Mouse (Mus musculus) heart, embryonic 16.5 days (tissue): ENCODE data around the gene Ick. TPM values are rescaled to one million over a fixed set of nuclear protein-coding genes. Genes with fewer than 3 reads are reported as not detected.

Source experiments
- ATAC-seq: fragments of 200-750 bp; cut with Nextera tagmentation; replicated peaks from 2 replicates; pipeline ENCODE4 v1.8.0; 2017; ENCODE audit warnings: moderate number of reproducible peaks; ENCODE audit not compliant: insufficient read depth, low FRiP score; ENCODE audit errors: extremely low read depth
- H3K27ac ChIP-seq: fragments of 300-500 bp; sonication (generic); 2 replicates; pipeline ENCODE4 v1.5.1; 2014; ENCODE audit warnings: mild to moderate bottlenecking, low read length, control low read depth, moderate library complexity
- H3K27me3 ChIP-seq: fragments of 300-500 bp; sonication (generic); 2 replicates; pipeline ENCODE4 v1.6.1; 2014; ENCODE audit warnings: low read length, mixed read lengths; ENCODE audit not compliant: control insufficient read depth, insufficient read depth
- H3K36me3 ChIP-seq: fragments of 300-500 bp; sonication (generic); 2 replicates; pipeline ENCODE4 v1.6.1; 2014; ENCODE audit not compliant: control insufficient read depth, insufficient read depth
- H3K4me1 ChIP-seq: fragments of 300-500 bp; sonication (generic); 2 replicates; pipeline ENCODE4 v1.6.1; 2014; ENCODE audit warnings: low read length, mixed read lengths; ENCODE audit not compliant: control insufficient read depth, insufficient read depth
- H3K4me2 ChIP-seq: fragments of 300-500 bp; sonication (generic); 2 replicates; pipeline ENCODE4 v1.6.1; 2014; ENCODE audit warnings: low read depth, mild to moderate bottlenecking, control low read depth, low read length
- H3K4me3 ChIP-seq: fragments of 300-500 bp; sonication (generic); 2 replicates; pipeline ENCODE4 v1.5.1; 2014; ENCODE audit warnings: mild to moderate bottlenecking, control low read depth, low read length
- H3K9ac ChIP-seq: fragments of 300-500 bp; sonication (generic); 2 replicates; pipeline ENCODE4 v1.6.1; 2014; ENCODE audit warnings: low read length, control low read depth
- H3K9me3 ChIP-seq: fragments of 300-500 bp; sonication (generic); replicated peaks from 2 replicates; pipeline ENCODE4 v1.6.1; 2016; ENCODE audit warnings: low read length; ENCODE audit not compliant: control insufficient read depth
- WGBS: fragments of 180-500 bp; shearing (Covaris S2); extraction: QIAGEN DNeasy Blood & Tissue Kit; methylation state at CpG from one replicate; pipeline ENCODE4 v1.1.7; 2014; 5-methylcytosine and 5-hydroxymethylcytosine counted together
- polyA plus RNA-seq: library from polyadenylated mRNA; unstranded; fragments of >200 nt; fragmentation: Nextera tagmentation; extraction: Ambion mirVana; gene quantifications from 2 replicates; pipeline ENCODE4 v1.2.1, GENCODE M21; 2015

Ick gene
- polyA plus RNA-seq, 1 experiment from 2014 or later: 14.6 TPM

GRCm38 (mm10) chr9:78208956-78209355 is 100.0 kb downstream of the Ick start:
- peaks cover 4% of the 10 kb centered on the region for H3K36me3 ChIP-seq
- H3K4me3 ChIP-seq: no peak overlapping the region
- H3K4me2 ChIP-seq: no peak overlapping the region
- peaks cover 11% of the 10 kb centered on the region for H3K4me1 ChIP-seq
- no peak overlapping the region for H3K27ac ChIP-seq
- no peaks in the 10 kb centered on the region for H3K9me3 ChIP-seq
- ATAC-seq: no peak
- no peak overlapping the region for H3K9ac ChIP-seq
- 43% methylated on average over 4 of the region's 4 CpGs for WGBS
- no peaks in the 10 kb centered on the region for H3K27me3 ChIP-seq

GRCm38 (mm10) chr9:78210079-78210478 is 101.1 kb downstream of the Ick start:
- Histone ChIP-seq H3K9me3 (no peaks in the 10 kb centered on the region), H3K27ac (no peak overlapping the region), H3K27me3 (no peaks in the 10 kb centered on the region), H3K36me3 (peaks cover 4% of the 10 kb centered on the region), H3K4me3 (no peak overlapping the region), H3K9ac (no peak overlapping the region), H3K4me2 (no peak overlapping the region), H3K4me1 (peaks cover 11% of the 10 kb centered on the region)
- WGBS: 88% methylated on average over 3 of the region's 3 CpGs
- ATAC-seq: no peak

GRCm38 (mm10) chr9:78210821-78211220 is 101.8 kb downstream of the Ick start:
- no peak overlapping the region for H3K9ac ChIP-seq
- H3K4me2 ChIP-seq: no peak overlapping the region
- H3K9me3 ChIP-seq: no peaks in the 10 kb centered on the region
- WGBS: 95% methylated on average over 2 of the region's 2 CpGs
- no peak for ATAC-seq
- H3K4me3 ChIP-seq: no peak overlapping the region
- H3K27ac ChIP-seq: no peak overlapping the region
- no peaks in the 10 kb centered on the region; the same call in none of the 2 replicates for H3K36me3 ChIP-seq
- H3K27me3 ChIP-seq: no peaks in the 10 kb centered on the region
- H3K4me1 ChIP-seq: peaks cover 11% of the 10 kb centered on the region

- peaks cover 11% of the 10 kb centered on the region for H3K4me1 ChIP-seq
- H3K36me3 ChIP-seq: no peaks in the 10 kb centered on the region; the same call in none of the 2 replicates
- WGBS: 95% methylated on average over 3 of the region's 3 CpGs
- no peaks in the 10 kb centered on the region for H3K27me3 ChIP-seq
- no peak overlapping the region for H3K9ac ChIP-seq
- no peak overlapping the region for H3K4me3 ChIP-seq
- H3K9me3 ChIP-seq: no peaks in the 10 kb centered on the region
- no peak overlapping the region for H3K4me2 ChIP-seq
- no peak for ATAC-seq
- no peak overlapping the region for H3K27ac ChIP-seq
These were observed 102.5 kb downstream of the Ick start for GRCm38 (mm10) chr9:78211521-78211920.

- Histone ChIP-seq H3K9ac (no peak overlapping the region), H3K9me3 (no peaks in the 10 kb centered on the region), H3K27ac (peak overlapping the region; percentile 38), H3K27me3 (no peaks in the 10 kb centered on the region), H3K4me2 (peak overlapping the region; percentile 15; the same call in 1 of the 2 replicates), H3K36me3 (no peaks in the 10 kb centered on the region; the same call in none of the 2 replicates), H3K4me3 (no peak overlapping the region), H3K4me1 (peaks cover 13% of the 10 kb centered on the region)
- 32% methylated on average over 7 of the region's 7 CpGs for WGBS
- peak; percentile 85 for ATAC-seq
These were observed 103.5 kb downstream of the Ick start for GRCm38 (mm10) chr9:78212341-78213049.

GRCm38 (mm10) chr9:78217074-78217473 is 108.1 kb downstream of the Ick start:
- Histone ChIP-seq H3K4me3 (no peak overlapping the region), H3K36me3 (no peaks in the 10 kb centered on the region), H3K4me2 (no peak overlapping the region), H3K27ac (no peak overlapping the region), H3K9me3 (no peaks in the 10 kb centered on the region), H3K4me1 (peaks cover 12% of the 10 kb centered on the region), H3K27me3 (no peaks in the 10 kb centered on the region), H3K9ac (no peak overlapping the region)
- 62% methylated on average over 4 of the region's 4 CpGs for WGBS
- no peak for ATAC-seq

Other genes with a start within 250 kb of the Ick start
- gene Elovl5, start 191.8 kb upstream of the Ick start, polyA plus RNA-seq: 62.2 and 67.3 TPM in 2 replicates
- 0.07 TPM in 1 of 2 replicates, not detected in the other for gene Gcm1, start 57.3 kb upstream of the Ick start, polyA plus RNA-seq
- 41.1 and 47.3 TPM in 2 replicates for gene Fbxo9, start 127 bp upstream of the Ick start, polyA plus RNA-seq
- gene Gsta4, start 73.6 kb downstream of the Ick start, polyA plus RNA-seq: 67.5 and 71.7 TPM in 2 replicates
- 0.42 TPM in 1 of 2 replicates, not detected in the other for gene Gsta1, start 121.5 kb downstream of the Ick start, polyA plus RNA-seq
- gene Gm3776, start 147.9 kb downstream of the Ick start, polyA plus RNA-seq: not detected in 2 replicates
- gene Gm10639, start 180.7 kb downstream of the Ick start, polyA plus RNA-seq: not detected in 2 replicates
- gene Omt2a, start 205.6 kb downstream of the Ick start, polyA plus RNA-seq: not detected in 2 replicates
- not detected in 2 replicates for gene Omt2b, start 218.4 kb downstream of the Ick start, polyA plus RNA-seq
- 0.20 and 0.42 TPM in 2 replicates for gene Gsta2, start 246.6 kb downstream of the Ick start, polyA plus RNA-seq